Mouse (Mus musculus): Measurements from ENCODE around the gene Arsb.
A peak's percentile ranks its signal among the peaks of the same experiment; 100 is the strongest.
"Not testable (repeated sequence)": the region's sequence is repeated elsewhere in the genome, so short reads cannot be mapped to it uniquely, and the experiment has no call there.

Arsb gene

GRCm38 (mm10) chr13:93792945-93793642 is 21.7 kb downstream of the Arsb start:
- DNase-seq = no peak

- no peak for DNase-seq
These were observed 22.3 kb downstream of the Arsb start for GRCm38 (mm10) chr13:93793643-93794182.

GRCm38 (mm10) chr13:93797011-93797600 is 25.7 kb downstream of the Arsb start:
- no peak for DNase-seq

- DNase-seq = not testable (repeated sequence)
These were observed 38.9 kb downstream of the Arsb start for GRCm38 (mm10) chr13:93810311-93810710.

- no peak for DNase-seq
These were observed 42.7 kb downstream of the Arsb start for GRCm38 (mm10) chr13:93814081-93814480.

GRCm38 (mm10) chr13:93814676-93815075 is 43.2 kb downstream of the Arsb start:
- no peak for DNase-seq

- DNase-seq = no peak
These were observed 43.7 kb downstream of the Arsb start for GRCm38 (mm10) chr13:93815128-93815527.

- DNase-seq = no peak
These were observed 44.7 kb downstream of the Arsb start for GRCm38 (mm10) chr13:93816127-93816526.

GRCm38 (mm10) chr13:93816688-93817331 is 45.4 kb downstream of the Arsb start:
- DNase-seq = no peak

GRCm38 (mm10) chr13:93820173-93820572 is 48.7 kb downstream of the Arsb start:
- DNase-seq = no peak

GRCm38 (mm10) chr13:93822001-93822400 is 50.6 kb downstream of the Arsb start:
- DNase-seq = no peak

- no peak for DNase-seq
These were observed 54.5 kb downstream of the Arsb start for GRCm38 (mm10) chr13:93825792-93826558.

- no peak for DNase-seq
These were observed 56.3 kb downstream of the Arsb start for GRCm38 (mm10) chr13:93827745-93828144.

- DNase-seq = no peak
These were observed 58.3 kb downstream of the Arsb start for GRCm38 (mm10) chr13:93829565-93830293.

- no peak for DNase-seq
These were observed 58.8 kb downstream of the Arsb start for GRCm38 (mm10) chr13:93830294-93830645.

GRCm38 (mm10) chr13:93837481-93838225 is 66.2 kb downstream of the Arsb start:
- DNase-seq = no peak

GRCm38 (mm10) chr13:93838431-93839136 is 67.2 kb downstream of the Arsb start:
- DNase-seq = peak; percentile 52

- peak; percentile 20 for DNase-seq
These were observed 67.8 kb downstream of the Arsb start for GRCm38 (mm10) chr13:93839137-93839630.

- no peak for DNase-seq
These were observed 68.3 kb downstream of the Arsb start for GRCm38 (mm10) chr13:93839721-93840120.

GRCm38 (mm10) chr13:93840146-93840545 is 68.7 kb downstream of the Arsb start:
- no peak for DNase-seq

Data from cerebellum, adult 11-12 months (tissue).